Mouse (Mus musculus): ENCODE results near the gene Dennd5a. TPM values are rescaled to one million over a fixed set of nuclear protein-coding genes. Genes with fewer than 3 reads are reported as not detected.
A peak's percentile ranks its signal among the peaks of the same experiment; 100 is the strongest.
"Not testable (repeated sequence)": the region's sequence is repeated elsewhere in the genome, so short reads cannot be mapped to it uniquely, and the experiment has no call there.

Gene Dennd5a
- polyA plus RNA-seq, 1 experiment from 2014 or later = 58.3 TPM

GRCm38 (mm10) chr7:109993157-109993959 is 33.1 kb upstream of the Dennd5a start:
- H3K4me2 ChIP-seq (ENCODE audit: low read depth, low read length) = no peak overlapping the region
- H3K4me3 ChIP-seq (ENCODE audit: low read depth, low read length) = no peak overlapping the region
- peak; percentile 88 for ATAC-seq (ENCODE audit: low read depth)
- no peak overlapping the region for H3K9ac ChIP-seq (ENCODE audit: low read depth, low read length)
- H3K4me1 ChIP-seq (ENCODE audit: control insufficient read depth, insufficient read depth, low read length) = no peaks in the 10 kb centered on the region
- peak; percentile 80 for DNase-seq (ENCODE audit: low spot score)
- H3K27ac ChIP-seq (replicated peaks; ENCODE audit: low read depth, low read length) = no peak overlapping the region; the same call in 1 of the 2 replicates
- no peaks in the 10 kb centered on the region for H3K36me3 ChIP-seq (ENCODE audit: control insufficient read depth, insufficient read depth, low read length)
- no peaks in the 10 kb centered on the region for H3K27me3 ChIP-seq (replicated peaks; ENCODE audit: control insufficient read depth, insufficient read depth, low read length)
- no peaks in the 10 kb centered on the region for H3K9me3 ChIP-seq (ENCODE audit: control insufficient read depth, low read length)
- 48% methylated on average over 2 of the region's 2 CpGs for WGBS

- H3K4me3 ChIP-seq (ENCODE audit: low read depth, low read length) = no peak overlapping the region
- H3K4me1 ChIP-seq (ENCODE audit: control insufficient read depth, insufficient read depth, low read length) = no peaks in the 10 kb centered on the region
- no peaks in the 10 kb centered on the region for H3K36me3 ChIP-seq (ENCODE audit: control insufficient read depth, insufficient read depth, low read length)
- no peaks in the 10 kb centered on the region for H3K27me3 ChIP-seq (replicated peaks; ENCODE audit: control insufficient read depth, insufficient read depth, low read length)
- DNase-seq (ENCODE audit: low spot score) (no peak), ATAC-seq (ENCODE audit: low read depth) (no peak)
- H3K27ac ChIP-seq (replicated peaks; ENCODE audit: low read depth, low read length) = no peak overlapping the region
- H3K4me2 ChIP-seq (ENCODE audit: low read depth, low read length) = no peak overlapping the region
- no peaks in the 10 kb centered on the region for H3K9me3 ChIP-seq (ENCODE audit: control insufficient read depth, low read length)
- 86% methylated on average over 1 of the region's 1 CpGs for WGBS
- H3K9ac ChIP-seq (ENCODE audit: low read depth, low read length) = no peak overlapping the region
These were observed 31.0 kb upstream of the Dennd5a start for GRCm38 (mm10) chr7:109991286-109991685.

- not testable (repeated sequence) for H3K27me3 ChIP-seq (replicated peaks; ENCODE audit: control insufficient read depth, insufficient read depth, low read length); H3K36me3 ChIP-seq (ENCODE audit: control insufficient read depth, insufficient read depth, low read length); DNase-seq (ENCODE audit: low spot score); H3K4me1 ChIP-seq (ENCODE audit: control insufficient read depth, insufficient read depth, low read length); ATAC-seq (ENCODE audit: low read depth); H3K9me3 ChIP-seq (ENCODE audit: control insufficient read depth, low read length)
- Histone ChIP-seq H3K4me3 (ENCODE audit: low read depth, low read length) (peak within 1 kb of the TSS; percentile 52), H3K4me2 (ENCODE audit: low read depth, low read length) (peak within 1 kb of the TSS; percentile 59), H3K27ac (replicated peaks; ENCODE audit: low read depth, low read length) (peak within 1 kb of the TSS; percentile 89), H3K9ac (ENCODE audit: low read depth, low read length) (peak within 1 kb of the TSS; percentile 73)
- WGBS = 40% methylated on average over 6 of the region's 6 CpGs
These were observed 26.5 kb upstream of the Dennd5a start, which contains the start of gene Tmem41b for GRCm38 (mm10) chr7:109986775-109987174. Tmem41b (minus strand) TSS chr7:109986929.

GRCm38 (mm10) chr7:109986133-109986669 is 25.9 kb upstream of the Dennd5a start:
- under 1% methylated on average over 42 of the region's 43 CpGs for WGBS
- ATAC-seq (ENCODE audit: low read depth) = peak; percentile 99
- Histone ChIP-seq H3K27ac (replicated peaks; ENCODE audit: low read depth, low read length) (peak overlapping the region; percentile 89), H3K4me3 (ENCODE audit: low read depth, low read length) (peak overlapping the region; percentile 52), H3K27me3 (replicated peaks; ENCODE audit: control insufficient read depth, insufficient read depth, low read length) (no peaks in the 10 kb centered on the region), H3K4me1 (ENCODE audit: control insufficient read depth, insufficient read depth, low read length) (peaks cover 7% of the 10 kb centered on the region; the same call in 1 of the 2 replicates), H3K9me3 (ENCODE audit: control insufficient read depth, low read length) (no peaks in the 10 kb centered on the region), H3K36me3 (ENCODE audit: control insufficient read depth, insufficient read depth, low read length) (peaks cover 13% of the 10 kb centered on the region), H3K9ac (ENCODE audit: low read depth, low read length) (peak overlapping the region; percentile 73), H3K4me2 (ENCODE audit: low read depth, low read length) (peak overlapping the region; percentile 59)
- peak; percentile 100 for DNase-seq (ENCODE audit: low spot score)

- Histone ChIP-seq H3K4me2 (ENCODE audit: low read depth, low read length) (peak overlapping the region; percentile 57), H3K4me1 (ENCODE audit: control insufficient read depth, insufficient read depth, low read length) (peaks cover 7% of the 10 kb centered on the region; the same call in 1 of the 2 replicates), H3K27me3 (replicated peaks; ENCODE audit: control insufficient read depth, insufficient read depth, low read length) (no peaks in the 10 kb centered on the region), H3K9ac (ENCODE audit: low read depth, low read length) (peak overlapping the region; percentile 73), H3K4me3 (ENCODE audit: low read depth, low read length) (peak overlapping the region; percentile 52), H3K36me3 (ENCODE audit: control insufficient read depth, insufficient read depth, low read length) (peaks cover 14% of the 10 kb centered on the region), H3K27ac (replicated peaks; ENCODE audit: low read depth, low read length) (peak overlapping the region; percentile 89), H3K9me3 (ENCODE audit: control insufficient read depth, low read length) (no peaks in the 10 kb centered on the region)
- ATAC-seq (ENCODE audit: low read depth) = peak; percentile 39
- WGBS = 0% methylated on average over 26 of the region's 27 CpGs
- DNase-seq (ENCODE audit: low spot score) = peak; percentile 36
These were observed 25.4 kb upstream of the Dennd5a start for GRCm38 (mm10) chr7:109985661-109986132.

GRCm38 (mm10) chr7:109984608-109985007 is 24.3 kb upstream of the Dennd5a start:
- H3K36me3 ChIP-seq (ENCODE audit: control insufficient read depth, insufficient read depth, low read length) = peaks cover 25% of the 10 kb centered on the region
- H3K4me2 ChIP-seq (ENCODE audit: low read depth, low read length) = peak overlapping the region; percentile 57; the same call in 1 of the 2 replicates
- not testable (repeated sequence) for H3K4me3 ChIP-seq (ENCODE audit: low read depth, low read length); H3K27ac ChIP-seq (replicated peaks; ENCODE audit: low read depth, low read length); H3K9ac ChIP-seq (ENCODE audit: low read depth, low read length); H3K9me3 ChIP-seq (ENCODE audit: control insufficient read depth, low read length); H3K4me1 ChIP-seq (ENCODE audit: control insufficient read depth, insufficient read depth, low read length); ATAC-seq (ENCODE audit: low read depth); H3K27me3 ChIP-seq (replicated peaks; ENCODE audit: control insufficient read depth, insufficient read depth, low read length); DNase-seq (ENCODE audit: low spot score)
- 67% methylated on average over 5 of the region's 5 CpGs for WGBS

GRCm38 (mm10) chr7:109977131-109977530 is 16.9 kb upstream of the Dennd5a start:
- ATAC-seq (ENCODE audit: low read depth); H3K4me3 ChIP-seq (ENCODE audit: low read depth, low read length); H3K9ac ChIP-seq (ENCODE audit: low read depth, low read length); H3K4me1 ChIP-seq (ENCODE audit: control insufficient read depth, insufficient read depth, low read length); H3K27me3 ChIP-seq (replicated peaks; ENCODE audit: control insufficient read depth, insufficient read depth, low read length); DNase-seq (ENCODE audit: low spot score); H3K9me3 ChIP-seq (ENCODE audit: control insufficient read depth, low read length); H3K4me2 ChIP-seq (ENCODE audit: low read depth, low read length); H3K27ac ChIP-seq (replicated peaks; ENCODE audit: low read depth, low read length): not testable (repeated sequence)
- peaks cover 68% of the 10 kb centered on the region for H3K36me3 ChIP-seq (ENCODE audit: control insufficient read depth, insufficient read depth, low read length)
- 70% methylated on average over 5 of the region's 5 CpGs for WGBS

- Histone ChIP-seq H3K9me3 (ENCODE audit: control insufficient read depth, low read length) (no peaks in the 10 kb centered on the region), H3K4me3 (ENCODE audit: low read depth, low read length) (no peak overlapping the region), H3K27me3 (replicated peaks; ENCODE audit: control insufficient read depth, insufficient read depth, low read length) (no peaks in the 10 kb centered on the region), H3K36me3 (ENCODE audit: control insufficient read depth, insufficient read depth, low read length) (peaks cover 59% of the 10 kb centered on the region), H3K9ac (ENCODE audit: low read depth, low read length) (no peak overlapping the region), H3K27ac (replicated peaks; ENCODE audit: low read depth, low read length) (no peak overlapping the region), H3K4me1 (ENCODE audit: control insufficient read depth, insufficient read depth, low read length) (no peaks in the 10 kb centered on the region), H3K4me2 (ENCODE audit: low read depth, low read length) (no peak overlapping the region)
- no peak for DNase-seq (ENCODE audit: low spot score)
- WGBS = 94% methylated on average over 6 of the region's 6 CpGs
- no peak for ATAC-seq (ENCODE audit: low read depth)
These were observed 15.9 kb upstream of the Dennd5a start for GRCm38 (mm10) chr7:109975966-109976715.
